Mouse (Mus musculus): ENCODE data around the gene Dapp1. TPM values are rescaled to one million over a fixed set of nuclear protein-coding genes. Genes with fewer than 3 reads are reported as not detected.

The Dapp1 gene
- total and polyA plus RNA-seq, 3 experiments = 53.5 to 63.6 (median 62.8) TPM

DNA sequence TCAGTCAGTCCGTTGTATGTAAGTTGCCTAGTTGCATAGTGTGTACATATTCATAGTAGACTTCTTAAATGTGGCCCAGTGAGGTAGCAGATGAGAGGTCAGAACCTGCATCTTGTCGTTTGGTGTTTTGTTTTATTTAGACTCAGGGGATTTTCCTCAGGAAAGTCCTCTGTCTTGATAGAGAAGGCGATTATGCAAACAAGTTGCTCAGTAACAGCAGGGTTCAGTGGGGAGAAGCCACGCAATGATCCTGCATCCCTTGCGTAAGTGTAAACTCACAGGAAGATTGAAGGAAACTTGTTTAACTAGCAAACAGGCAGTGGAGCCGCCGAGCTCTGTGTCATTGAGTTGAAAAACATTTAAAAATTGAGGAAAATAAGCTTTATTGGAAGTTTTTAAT, 93.4 kb downstream of the Dapp1 start:
- Histone ChIP-seq H3K4me1 (ENCODE audit: control insufficient read depth in 1 of 2, insufficient read depth in 2 of 2) (peaks cover 9 to 35% of the 10 kb centered on the region in 2 experiments), H3K79me2 (replicated peaks; ENCODE audit: control insufficient read depth, extremely low read depth, insufficient read depth, poor library complexity, severe bottlenecking) (no peaks in the 10 kb centered on the region), H3K9ac (ENCODE audit: insufficient read depth, low read depth) (peak overlapping the region; percentile 47), H3K4me2 (ENCODE audit: insufficient read depth, low read depth, poor library complexity, severe bottlenecking) (peak overlapping the region; percentile 93), H3K4me3 (replicated peaks in 1 of 3; ENCODE audit: low read depth in 2 of 3, low read length in 2 of 3, poor library complexity in 1 of 3) (no peak overlapping the region), H3K27me3 (replicated peaks) (no peaks in the 10 kb centered on the region), H3K36me3 (replicated peaks in 1 of 2; ENCODE audit: control insufficient read depth in 1 of 2, insufficient read depth in 1 of 2, low read length in 1 of 2) (peaks cover 13 to 34% of the 10 kb centered on the region in 2 experiments), H3K9me3 (replicated peaks; ENCODE audit: low read length) (peaks cover 9% of the 10 kb centered on the region), H3K27ac (ENCODE audit: insufficient read depth, low read depth) (peak overlapping the region; percentile 36; the same call in 1 of the 2 replicates)
- peak; percentile 36 for DNase-seq (ENCODE audit: extremely low read depth)
- dilution Hi-C loops (cut with MboI; ENCODE audit: extremely low pct_ligation_motif_present, extremely low pct_unique_long_range_greater_than_20kb, low sequenced_read_pairs) (no loop called here), in situ Hi-C loops (cut with MboI; ENCODE audit: low pct_ligation_motif_present, low pct_unique_long_range_greater_than_20kb, low sequenced_read_pairs) (no loop called here)
- TF ChIP-seq EP300 (IDR thresholded peaks at IDR 0.05; ENCODE audit: low read length) = peak; percentile 58; the same call in 1 of the 2 replicates
- TF ChIP-seq MEF2A (IDR thresholded peaks at IDR 0.05; ENCODE audit: borderline replicate concordance, low read depth, low read length) = peak; percentile 69; the same call in 1 of the 2 replicates
- no peak for TF ChIP-seq NELFE (IDR thresholded peaks at IDR 0.05; ENCODE audit: low read depth, low read length)
- TF ChIP-seq E2F4 (IDR thresholded peaks at IDR 0.05; ENCODE audit: insufficient replicate concordance, low read depth, low read length) = no peak
- no peak for TF ChIP-seq ZMIZ1 (IDR thresholded peaks at IDR 0.05; ENCODE audit: low read depth, low read length)
- 0 out of 2 replicates have a peak, but pooled peaks have one; percentile 67 for TF ChIP-seq IRF4 (IDR thresholded peaks at IDR 0.05; ENCODE audit: low read depth, low read length)
- TF ChIP-seq ETS1 (conservative IDR thresholded peaks at IDR 0.05; ENCODE audit: low read depth, low read length) = peak; percentile 30; the same call in 1 of the 2 replicates
- 0 out of 2 replicates have a peak, but pooled peaks have one; percentile 41 for TF ChIP-seq TCF12 (IDR thresholded peaks at IDR 0.05; ENCODE audit: low read depth, low read length)
- 0 out of 2 replicates have a peak, but pooled peaks have one; percentile 50 for TF ChIP-seq TBP (conservative IDR thresholded peaks at IDR 0.05; ENCODE audit: low read depth, low read length)
- no peak for TF ChIP-seq CHD2 (IDR thresholded peaks at IDR 0.05; ENCODE audit: low read length)

DNA sequence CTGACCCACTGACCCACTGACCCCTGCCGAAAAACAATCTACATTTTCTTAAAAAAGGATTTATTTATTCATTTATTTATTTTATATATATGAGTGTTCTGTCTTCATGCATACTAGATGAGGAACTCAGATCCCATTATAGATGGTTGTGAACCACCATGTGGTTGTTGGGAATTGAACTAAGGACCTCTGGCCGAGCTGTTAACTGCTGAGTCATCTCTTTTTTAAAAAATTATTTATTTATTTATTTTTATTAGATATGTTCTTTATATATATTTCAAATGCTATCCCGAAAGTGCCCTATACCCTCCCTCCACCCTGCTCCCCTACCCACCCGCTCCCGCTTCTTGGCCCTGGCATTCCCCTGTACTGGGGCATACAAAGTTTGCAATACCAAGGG, 100.3 kb downstream of the Dapp1 start:
- Histone ChIP-seq H3K27ac (ENCODE audit: insufficient read depth, low read depth) (no peak overlapping the region), H3K79me2 (replicated peaks; ENCODE audit: control insufficient read depth, extremely low read depth, insufficient read depth, poor library complexity, severe bottlenecking) (no peaks in the 10 kb centered on the region), H3K4me1 (ENCODE audit: control insufficient read depth in 1 of 2, insufficient read depth in 2 of 2) (peaks cover 11 to 26% of the 10 kb centered on the region in 2 experiments), H3K9ac (ENCODE audit: insufficient read depth, low read depth) (no peak overlapping the region), H3K4me2 (ENCODE audit: insufficient read depth, low read depth, poor library complexity, severe bottlenecking) (no peak overlapping the region), H3K36me3 (replicated peaks in 1 of 2; ENCODE audit: control insufficient read depth in 1 of 2, insufficient read depth in 1 of 2, low read length in 1 of 2) (peaks cover 0 to 12% of the 10 kb centered on the region in 2 experiments), H3K4me3 (replicated peaks in 1 of 3; ENCODE audit: low read depth in 2 of 3, low read length in 2 of 3, poor library complexity in 1 of 3) (no peak overlapping the region), H3K9me3 (replicated peaks; ENCODE audit: low read length) (peaks cover 9% of the 10 kb centered on the region), H3K27me3 (replicated peaks) (no peaks in the 10 kb centered on the region)
- no peak for DNase-seq (ENCODE audit: extremely low read depth)
- dilution Hi-C loops (cut with MboI; ENCODE audit: extremely low pct_ligation_motif_present, extremely low pct_unique_long_range_greater_than_20kb, low sequenced_read_pairs) = no loop called here
- TF ChIP-seq MAFK (IDR thresholded peaks at IDR 0.05; ENCODE audit: insufficient replicate concordance, low read length) (peak; percentile 93), CTCF (conservative IDR thresholded peaks at IDR 0.05 in 1 of 2, IDR thresholded peaks at IDR 0.05 in 1 of 2; ENCODE audit: low read depth in 2 of 2, low read length in 2 of 2) (no peak)
- in situ Hi-C loops (cut with MboI; ENCODE audit: low pct_ligation_motif_present, low pct_unique_long_range_greater_than_20kb, low sequenced_read_pairs) = no loop called here

Other genes starting within 250 kb of the Dapp1 start
- 3,347 and 4,299 TPM in 2 replicates for gene H2afz, start 117.1 kb downstream of the Dapp1 start, total RNA-seq (2012; rRNA removed)
- gene H2afz, start 117.1 kb downstream of the Dapp1 start, total RNA-seq (2014; rRNA removed) = 4,409 and 4,907 TPM in 2 replicates
- 3,496 and 4,006 TPM in 2 replicates for gene H2afz, start 117.1 kb downstream of the Dapp1 start, polyA plus RNA-seq (2012; ENCODE audit: insufficient read length, low read depth)
- gene Dnajb14, start 113.9 kb downstream of the Dapp1 start, total RNA-seq (2012; rRNA removed) = 6.0 and 7.0 TPM in 2 replicates
- 2.8 and 2.9 TPM in 2 replicates for gene Dnajb14, start 113.9 kb downstream of the Dapp1 start, total RNA-seq (2014; rRNA removed)
- gene Dnajb14, start 113.9 kb downstream of the Dapp1 start, polyA plus RNA-seq (2012; ENCODE audit: insufficient read length, low read depth) = 4.4 and 6.4 TPM in 2 replicates
- gene Lamtor3, start 63.0 kb downstream of the Dapp1 start, total RNA-seq (2012; rRNA removed) = 146 and 169 TPM in 2 replicates
- 245 and 260 TPM in 2 replicates for gene Lamtor3, start 63.0 kb downstream of the Dapp1 start, total RNA-seq (2014; rRNA removed)
- 147 and 155 TPM in 2 replicates for gene Lamtor3, start 63.0 kb downstream of the Dapp1 start, polyA plus RNA-seq (2012; ENCODE audit: insufficient read length, low read depth)
- 1.3 and 2.0 TPM in 2 replicates for gene 1110002E22Rik, start 83.5 kb upstream of the Dapp1 start, total RNA-seq (2012; rRNA removed)
- 0.43 and 0.66 TPM in 2 replicates for gene 1110002E22Rik, start 83.5 kb upstream of the Dapp1 start, total RNA-seq (2014; rRNA removed)
- 2.3 and 2.6 TPM in 2 replicates for gene 1110002E22Rik, start 83.5 kb upstream of the Dapp1 start, polyA plus RNA-seq (2012; ENCODE audit: insufficient read length, low read depth)
- gene Gm5105, start 85.8 kb upstream of the Dapp1 start, total RNA-seq (2012; rRNA removed) = 0.13 TPM in 1 of 2 replicates, not detected in the other
- not detected in 2 replicates for gene Gm5105, start 85.8 kb upstream of the Dapp1 start, total RNA-seq (2014; rRNA removed)
- gene Gm5105, start 85.8 kb upstream of the Dapp1 start, polyA plus RNA-seq (2012; ENCODE audit: insufficient read length, low read depth) = not detected in 2 replicates
- 38.0 and 43.9 TPM in 2 replicates for gene Trmt10a, start 161.9 kb upstream of the Dapp1 start, total RNA-seq (2012; rRNA removed)
- 31.6 and 33.1 TPM in 2 replicates for gene Trmt10a, start 161.9 kb upstream of the Dapp1 start, total RNA-seq (2014; rRNA removed)
- 65.7 and 90.4 TPM in 2 replicates for gene Trmt10a, start 161.9 kb upstream of the Dapp1 start, polyA plus RNA-seq (2012; ENCODE audit: insufficient read length, low read depth)
- gene Mttp, start 163.4 kb upstream of the Dapp1 start, total RNA-seq (2012; rRNA removed) = 4.0 and 4.5 TPM in 2 replicates
- gene Mttp, start 163.4 kb upstream of the Dapp1 start, total RNA-seq (2014; rRNA removed) = 6.2 and 6.3 TPM in 2 replicates
- gene Mttp, start 163.4 kb upstream of the Dapp1 start, polyA plus RNA-seq (2012; ENCODE audit: insufficient read length, low read depth) = 5.9 and 6.0 TPM in 2 replicates
- not detected in 2 replicates for gene 4930579F01Rik, start 212.3 kb upstream of the Dapp1 start, total RNA-seq (2012; rRNA removed)
- gene 4930579F01Rik, start 212.3 kb upstream of the Dapp1 start, total RNA-seq (2014; rRNA removed) = not detected in 2 replicates
- gene 4930579F01Rik, start 212.3 kb upstream of the Dapp1 start, polyA plus RNA-seq (2012; ENCODE audit: insufficient read length, low read depth) = not detected in 2 replicates
- not detected in 2 replicates for gene Adh7, start 236.2 kb upstream of the Dapp1 start, total RNA-seq (2012; rRNA removed)
- gene Adh7, start 236.2 kb upstream of the Dapp1 start, total RNA-seq (2014; rRNA removed) = not detected in 2 replicates
- gene Adh7, start 236.2 kb upstream of the Dapp1 start, polyA plus RNA-seq (2012; ENCODE audit: insufficient read length, low read depth) = not detected in 2 replicates

All from CH12.LX (cell line).